ENCODE assay signal across 8 mouse cellular contexts in genomic region chr7:24885468-24886307, GRCm38 (mm10). TPM values are rescaled to one million over a fixed set of nuclear protein-coding genes. Genes with fewer than 3 reads are reported as not detected.
DNase-seq lines count a peak whose midpoint lies in the region; ATAC-seq and TF ChIP-seq lines count a peak whose summit lies in the region.

No protein-coding gene starts in this region.

- DNase-seq in layer of hippocampus, adult 2 months (ENCODE audit: low spot score in 2 of 2) = no peak
- DNase-seq in layer of hippocampus, postnatal 36 days = no peak
- no peak for DNase-seq in hindbrain, postnatal 0 days (ENCODE audit: low spot score)
- DNase-seq in naive thymus-derived CD4-positive, alpha-beta T cell, adult 2 months (ENCODE audit: low read depth) = peak; percentile 30
- no peak for DNase-seq in urinary bladder, postnatal 14 days (ENCODE audit: low spot score)
- DNase-seq in cerebellum, adult 11 months = no peak
- DNase-seq in layer of hippocampus, adult 18-20 months (ENCODE audit: low spot score in 2 of 2) = no peak

- peak overlapping the region; percentile 66 for H3K4me2 ChIP-seq in hindbrain, postnatal 0 days (ENCODE audit: low read depth, low read length)

- no peaks in the 10 kb centered on the region for H3K27me3 ChIP-seq in hindbrain, postnatal 0 days (ENCODE audit: insufficient read depth, low read length)

- H3K36me3 ChIP-seq in hindbrain, postnatal 0 days (ENCODE audit: insufficient read depth, low read length) = peaks cover 34% of the 10 kb centered on the region

- no peaks in the 10 kb centered on the region for H3K4me1 ChIP-seq in brown adipose tissue, adult 24 weeks (ENCODE audit: control insufficient read depth, insufficient read depth, insufficient read length, low read length)
- H3K4me1 ChIP-seq in hindbrain, postnatal 0 days (ENCODE audit: insufficient read depth, low read length) = peaks cover 15% of the 10 kb centered on the region

- no peak for ATAC-seq in hindbrain, postnatal 0 days

- no peaks in the 10 kb centered on the region for H3K9me3 ChIP-seq in hindbrain, postnatal 0 days (ENCODE audit: low read length)

- peak overlapping the region; percentile 98 for H3K9ac ChIP-seq in hindbrain, postnatal 0 days (replicated peaks; ENCODE audit: low read length)

- WGBS in hindbrain, postnatal 0 days = 39% methylated on average over 12 of the region's 12 CpGs

- peak overlapping the region; percentile 97; the same call in 1 of the 2 replicates for H3K27ac ChIP-seq in layer of hippocampus, adult 2 months
- H3K27ac ChIP-seq in brown adipose tissue, adult 24 weeks (replicated peaks; ENCODE audit: low read depth, low read length) = peak overlapping the region; percentile 63
- no peak overlapping the region for H3K27ac ChIP-seq in hindbrain, postnatal 0 days

- TF ChIP-seq CTCF in layer of hippocampus, adult 2 months (conservative IDR thresholded peaks at IDR 0.05) = no peak
- TF ChIP-seq CTCF in hindbrain, postnatal 0 days (IDR thresholded peaks at IDR 0.05; ENCODE audit: low read depth) = no peak

- peak overlapping the region; percentile 97 for H3K4me3 ChIP-seq in layer of hippocampus, adult 2 months
- H3K4me3 ChIP-seq in brown adipose tissue, adult 24 weeks (ENCODE audit: insufficient read depth, low read depth, low read length) = peak overlapping the region; percentile 70
- H3K4me3 ChIP-seq in hindbrain, postnatal 0 days (ENCODE audit: low read length) = peak overlapping the region; percentile 82

RNA-seq across cellular contexts. Expression of gene Rps19, which starts 1.5 kb away (rescaled TPM):
- 100 to 1,000 TPM; 501 to 525 TPM for total RNA-seq in layer of hippocampus, adult 2 months (2021)
- total RNA-seq in layer of hippocampus, postnatal 36 days (2021) = 100 to 1,000 TPM; 490 to 494 TPM
- 1,002 and 1,046 TPM in 2 replicates for polyA plus RNA-seq in brown adipose tissue, adult 24 weeks (2012; ENCODE audit: insufficient read depth, insufficient read length, missing spikeins)
- 483 and 611 TPM in 2 replicates for total RNA-seq in hindbrain, postnatal 0 days (2014; rRNA removed)
- 1,228 and 1,333 TPM in 2 replicates for polyA plus RNA-seq in hindbrain, postnatal 0 days (2015; fragmentation: Nextera tagmentation; extraction: Ambion mirVana)
- 100 to 1,000 TPM; 556 to 616 TPM for total RNA-seq in layer of hippocampus, adult 18-20 months (2021)

RNA-seq across cellular contexts. Expression of gene Cd79a, which starts 11.5 kb away (rescaled TPM):
- total RNA-seq in layer of hippocampus, adult 2 months (2021) = not detected
- under 1 TPM in 1 of 2 experiments, not detected in 1; 0.43 TPM for total RNA-seq in layer of hippocampus, postnatal 36 days (2021)
- 0.71 and 0.96 TPM in 2 replicates for polyA plus RNA-seq in brown adipose tissue, adult 24 weeks (2012; ENCODE audit: insufficient read depth, insufficient read length, missing spikeins)
- total RNA-seq in hindbrain, postnatal 0 days (2014; rRNA removed) = 0.10 and 0.11 TPM in 2 replicates
- 0.63 and 0.93 TPM in 2 replicates for polyA plus RNA-seq in hindbrain, postnatal 0 days (2015; fragmentation: Nextera tagmentation; extraction: Ambion mirVana)
- total RNA-seq in layer of hippocampus, adult 18-20 months (2021) = under 1 TPM in 1 of 2 experiments, not detected in 1; 0.22 TPM

RNA-seq across cellular contexts. Expression of gene Dmrtc2, which starts 15.8 kb away (rescaled TPM):
- not detected for total RNA-seq in layer of hippocampus, adult 2 months (2021)
- total RNA-seq in layer of hippocampus, postnatal 36 days (2021) = not detected
- polyA plus RNA-seq in brown adipose tissue, adult 24 weeks (2012; ENCODE audit: insufficient read depth, insufficient read length, missing spikeins) = not detected in 2 replicates
- total RNA-seq in hindbrain, postnatal 0 days (2014; rRNA removed) = 1.7 TPM in 1 of 2 replicates, not detected in the other
- polyA plus RNA-seq in hindbrain, postnatal 0 days (2015; fragmentation: Nextera tagmentation; extraction: Ambion mirVana) = 0.10 and 0.18 TPM in 2 replicates
- total RNA-seq in layer of hippocampus, adult 18-20 months (2021) = not detected

RNA-seq across cellular contexts. Expression of gene Lypd4, which starts 15.9 kb away (rescaled TPM):
- not detected for total RNA-seq in layer of hippocampus, adult 2 months (2021)
- total RNA-seq in layer of hippocampus, postnatal 36 days (2021) = not detected
- polyA plus RNA-seq in brown adipose tissue, adult 24 weeks (2012; ENCODE audit: insufficient read depth, insufficient read length, missing spikeins) = not detected in 2 replicates
- total RNA-seq in hindbrain, postnatal 0 days (2014; rRNA removed) = not detected in 2 replicates
- not detected in 2 replicates for polyA plus RNA-seq in hindbrain, postnatal 0 days (2015; fragmentation: Nextera tagmentation; extraction: Ambion mirVana)
- total RNA-seq in layer of hippocampus, adult 18-20 months (2021) = not detected

RNA-seq across cellular contexts. Expression of gene Arhgef1, which starts 17.0 kb away (rescaled TPM):
- 10 to 100 TPM; 88.3 to 100.0 TPM for total RNA-seq in layer of hippocampus, adult 2 months (2021)
- 10 to 100 TPM; 81.1 to 86.9 TPM for total RNA-seq in layer of hippocampus, postnatal 36 days (2021)
- 26.1 and 28.4 TPM in 2 replicates for polyA plus RNA-seq in brown adipose tissue, adult 24 weeks (2012; ENCODE audit: insufficient read depth, insufficient read length, missing spikeins)
- total RNA-seq in hindbrain, postnatal 0 days (2014; rRNA removed) = 16.9 and 33.6 TPM in 2 replicates
- 33.9 and 39.0 TPM in 2 replicates for polyA plus RNA-seq in hindbrain, postnatal 0 days (2015; fragmentation: Nextera tagmentation; extraction: Ambion mirVana)
- 10 to 100 TPM; 74.7 to 80.8 TPM for total RNA-seq in layer of hippocampus, adult 18-20 months (2021)
